Mouse (Mus musculus) lung, adult 2 months (tissue): ENCODE measurements at regions not wholly inside any gene's neighbourhood (a gene's known extent, or its start where the extent isn't known, plus 50 kb on each side); places are given as distances from the start of the nearest gene placed in this dataset.

Experiments
- CTCF ChIP-seq: fragments of 200-500 bp; IDR thresholded peaks from 2 replicates; pipeline ENCODE4 v1.5.1; 2011; ENCODE audit warnings: mild to moderate bottlenecking, low read length, control low read depth; ENCODE audit not compliant: insufficient read depth
- POLR2A ChIP-seq: fragments of 200-500 bp; IDR thresholded peaks from 2 replicates; pipeline ENCODE4 v1.6.1; 2011; ENCODE audit warnings: low read depth, mild to moderate bottlenecking, control low read depth, low read length, borderline replicate concordance; ENCODE audit errors: extremely low read depth

DNA sequence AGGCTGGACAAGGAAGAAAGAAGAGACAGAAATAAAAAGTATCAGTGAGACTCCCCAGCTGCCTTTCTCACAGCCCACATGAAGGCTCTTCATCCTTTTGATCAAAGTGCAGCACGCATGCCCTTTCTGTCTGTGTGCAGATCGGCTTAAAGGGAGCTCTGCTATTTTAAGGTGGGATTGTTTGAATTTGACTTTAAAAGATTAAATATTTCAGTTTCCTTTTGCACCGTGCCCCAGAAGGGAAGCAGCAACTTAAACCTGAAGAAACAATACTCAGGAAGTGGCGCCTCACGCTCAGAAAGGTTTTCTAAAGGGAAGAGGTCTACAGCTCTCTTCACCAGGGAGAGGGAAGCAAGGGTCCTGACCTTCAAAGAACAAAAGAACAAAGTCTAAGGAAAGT, 436.9 kb upstream of the Tbl1xr1 start:
- TF ChIP-seq POLR2A: no peak
- TF ChIP-seq CTCF: no peak
